Mouse (Mus musculus) 416B (cell line): ENCODE data around the gene Nhlrc4.
A peak's percentile ranks its signal among the peaks of the same experiment; 100 is the strongest.

Source experiments
- DNase-seq: peaks from one replicate; pipeline ENCODE4 v3.0.0; 2011; ENCODE audit warnings: low read depth

Nhlrc4 gene

GRCm38 (mm10) chr17:25944366-25945163 lies at the start of gene Nhlrc4, which contains the start of gene Pigq:
TSS of gene Nhlrc4 (minus strand) at chr17:25944961.
TSS of gene Pigq (minus strand) at chr17:25944936.
- DNase-seq = no peak

DNA sequence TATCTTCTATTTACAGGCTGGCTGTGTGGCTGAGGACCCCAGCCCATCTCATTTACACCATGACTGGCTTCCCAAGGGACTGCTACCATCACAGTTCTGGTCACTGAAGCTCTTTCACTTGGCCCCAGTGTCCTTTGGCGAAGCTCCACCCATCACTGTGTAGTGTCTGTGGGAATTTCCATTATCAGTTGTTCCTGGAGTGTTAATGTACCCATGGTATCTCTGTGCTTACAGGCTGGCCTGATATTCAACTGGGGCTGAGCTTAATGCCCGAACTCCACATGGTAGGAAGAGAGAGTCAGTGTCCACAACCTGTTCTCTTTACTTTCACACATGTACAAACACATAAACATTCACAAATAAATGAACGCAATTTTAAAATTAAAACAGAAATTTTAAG lies 48.7 kb upstream of the Nhlrc4 start:
- DNase-seq = no peak

- DNase-seq = no peak
These were observed 47.5 kb upstream of the Nhlrc4 start for GRCm38 (mm10) chr17:25992274-25992673.

- peak; percentile 63 for DNase-seq
These were observed 45.6 kb upstream of the Nhlrc4 start for GRCm38 (mm10) chr17:25990331-25990730.

GRCm38 (mm10) chr17:25985306-25986294 lies 40.8 kb upstream of the Nhlrc4 start, which contains the start of gene Capn15:
TSS of gene Capn15 (minus strand) at chr17:25985796.
- DNase-seq = peak; percentile 88

DNA sequence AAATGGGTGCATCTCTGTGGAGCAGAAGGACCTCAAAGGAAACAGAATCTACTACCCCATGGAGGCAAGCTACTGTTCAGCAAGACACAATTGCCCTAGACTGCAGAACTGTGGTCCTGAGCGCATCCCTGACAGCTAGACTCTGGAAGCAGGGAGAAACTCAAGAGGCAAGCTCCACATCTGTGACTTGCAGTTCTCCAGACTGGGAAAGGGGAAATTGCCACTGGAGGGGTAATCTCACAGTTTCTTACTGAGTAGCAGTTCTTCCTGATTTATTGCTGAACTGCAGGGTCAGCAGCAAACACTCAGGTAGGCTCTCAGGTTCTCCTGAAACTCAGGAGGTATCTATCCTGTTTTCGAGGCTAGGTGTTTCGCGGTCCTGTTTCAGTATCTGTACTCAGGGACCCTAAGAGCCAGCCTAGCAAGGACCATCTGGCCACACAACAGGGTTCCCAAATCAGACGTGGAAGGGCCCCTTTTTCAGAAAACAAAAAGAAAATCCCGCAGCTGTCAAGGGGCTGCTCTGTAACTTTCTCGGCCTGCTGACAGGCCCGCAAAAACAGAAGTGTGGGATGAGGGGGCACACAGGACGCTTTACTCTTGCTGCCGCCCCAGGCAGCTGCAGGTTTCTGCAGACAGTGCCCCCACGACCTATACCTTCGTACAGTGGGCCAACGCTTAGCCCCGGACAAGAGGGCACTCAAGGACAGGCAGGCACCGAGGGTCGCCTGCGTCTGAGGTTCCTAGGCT lies 40.0 kb upstream of the Nhlrc4 start:
- peak; percentile 30 for DNase-seq

GRCm38 (mm10) chr17:25984066-25984465 lies 39.3 kb upstream of the Nhlrc4 start:
- no peak for DNase-seq

- DNase-seq = no peak
These were observed 38.2 kb upstream of the Nhlrc4 start for GRCm38 (mm10) chr17:25982913-25983312.

- no peak for DNase-seq
These were observed 36.1 kb upstream of the Nhlrc4 start for GRCm38 (mm10) chr17:25980854-25981253.

GRCm38 (mm10) chr17:25979829-25980738 lies 35.3 kb upstream of the Nhlrc4 start:
- no peak for DNase-seq

DNA sequence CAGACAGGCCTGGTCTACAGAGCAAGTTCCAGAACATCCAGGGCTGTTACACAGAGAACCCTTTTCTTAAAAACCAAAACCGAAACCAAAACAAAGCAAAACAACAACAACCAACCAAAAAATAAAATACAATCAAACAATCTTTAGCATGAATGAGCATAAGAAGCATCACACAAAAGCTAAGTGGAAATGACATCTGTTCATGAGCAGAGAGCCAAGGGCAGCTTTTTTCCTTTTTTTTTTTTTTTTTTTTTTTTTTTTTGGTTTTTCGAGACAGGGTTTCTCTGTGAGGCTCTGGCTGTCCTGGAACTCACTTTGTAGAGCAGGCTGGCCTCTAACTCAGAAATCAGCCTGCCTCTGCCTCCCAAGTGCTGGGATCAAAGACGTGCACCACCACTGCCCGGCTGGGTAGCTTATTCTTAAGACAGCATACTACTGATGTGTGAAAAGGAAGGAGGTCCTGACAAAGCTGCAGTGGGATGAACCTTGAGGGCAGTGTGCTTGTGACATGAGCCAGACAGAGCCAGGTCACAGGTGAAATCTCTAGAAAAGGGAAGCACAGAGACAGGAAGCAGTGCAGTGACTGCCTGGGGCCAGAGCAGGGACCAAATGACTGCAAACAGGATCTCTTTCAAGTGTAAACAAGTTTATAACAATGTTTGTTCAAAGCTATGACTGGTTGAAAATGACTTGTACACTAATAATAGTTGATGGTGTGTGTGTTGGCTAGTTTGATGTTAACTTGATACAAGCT lies 26.4 kb upstream of the Nhlrc4 start:
- peak; percentile 26 for DNase-seq

DNA sequence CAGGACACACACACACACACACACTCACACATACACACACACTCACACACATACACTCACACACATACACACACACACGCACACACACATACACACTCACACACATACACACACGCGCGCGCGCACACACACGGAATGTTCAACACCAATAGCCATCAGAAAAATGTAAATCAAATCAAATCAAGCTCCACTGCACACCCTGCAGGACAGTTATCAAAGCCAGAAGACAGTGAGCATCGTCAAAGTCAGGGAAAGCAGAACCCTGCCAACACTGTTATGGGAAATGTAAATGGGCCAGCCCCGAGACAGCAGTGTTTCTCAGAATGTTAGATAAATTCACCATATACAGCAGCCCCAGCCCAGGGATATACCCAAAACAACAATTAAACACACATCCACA lies 25.7 kb upstream of the Nhlrc4 start:
- DNase-seq = peak; percentile 22

- DNase-seq = no peak
These were observed 23.4 kb upstream of the Nhlrc4 start for GRCm38 (mm10) chr17:25968176-25968575.

DNA sequence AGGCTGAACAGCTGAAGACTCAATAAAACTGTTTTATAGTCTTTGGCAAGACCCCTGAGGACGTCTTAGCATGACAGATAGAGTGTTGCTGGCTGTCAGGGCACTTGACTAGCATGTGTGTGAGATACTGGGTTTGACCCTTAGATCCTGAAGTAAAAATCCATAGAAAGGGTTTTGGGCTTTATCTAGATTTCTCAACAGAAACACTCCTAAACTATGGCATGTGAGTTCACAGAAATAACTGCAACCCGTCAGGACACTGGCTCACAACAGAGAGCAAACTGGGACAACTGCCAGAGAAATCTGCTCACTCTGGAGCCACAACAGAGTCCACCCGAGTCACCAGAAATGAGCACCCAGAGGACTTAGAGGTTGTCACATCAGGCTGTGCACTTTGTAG lies 22.9 kb upstream of the Nhlrc4 start:
- DNase-seq = no peak

GRCm38 (mm10) chr17:25964271-25964670 lies 19.5 kb upstream of the Nhlrc4 start:
- no peak for DNase-seq

DNA sequence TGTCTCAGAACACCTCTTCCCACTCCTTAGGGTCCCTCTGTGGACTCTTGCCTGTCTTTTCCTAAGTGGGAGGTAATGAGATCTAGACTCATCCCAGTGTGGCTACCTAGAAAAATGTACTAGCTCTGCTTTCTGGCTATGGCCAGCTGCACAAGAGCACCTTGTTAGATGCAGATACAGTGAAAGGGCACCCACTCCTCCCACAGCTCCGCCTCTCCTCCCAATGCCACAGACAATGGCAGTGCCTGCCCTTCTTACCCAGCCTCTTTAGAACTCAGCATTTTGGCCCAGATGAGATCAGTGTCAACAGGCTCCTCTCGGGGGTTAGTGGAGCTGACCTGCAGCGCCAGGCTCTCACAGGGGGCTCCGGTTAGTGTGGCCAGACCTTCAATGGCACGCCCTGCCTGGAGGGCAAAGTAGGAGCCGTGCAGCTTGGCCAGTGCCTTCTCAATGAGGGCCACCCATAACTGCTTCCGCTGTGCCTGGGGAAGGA lies 17.7 kb upstream of the Nhlrc4 start:
- no peak for DNase-seq

GRCm38 (mm10) chr17:25961566-25961965 lies 16.8 kb upstream of the Nhlrc4 start:
- peak; percentile 25 for DNase-seq

DNA sequence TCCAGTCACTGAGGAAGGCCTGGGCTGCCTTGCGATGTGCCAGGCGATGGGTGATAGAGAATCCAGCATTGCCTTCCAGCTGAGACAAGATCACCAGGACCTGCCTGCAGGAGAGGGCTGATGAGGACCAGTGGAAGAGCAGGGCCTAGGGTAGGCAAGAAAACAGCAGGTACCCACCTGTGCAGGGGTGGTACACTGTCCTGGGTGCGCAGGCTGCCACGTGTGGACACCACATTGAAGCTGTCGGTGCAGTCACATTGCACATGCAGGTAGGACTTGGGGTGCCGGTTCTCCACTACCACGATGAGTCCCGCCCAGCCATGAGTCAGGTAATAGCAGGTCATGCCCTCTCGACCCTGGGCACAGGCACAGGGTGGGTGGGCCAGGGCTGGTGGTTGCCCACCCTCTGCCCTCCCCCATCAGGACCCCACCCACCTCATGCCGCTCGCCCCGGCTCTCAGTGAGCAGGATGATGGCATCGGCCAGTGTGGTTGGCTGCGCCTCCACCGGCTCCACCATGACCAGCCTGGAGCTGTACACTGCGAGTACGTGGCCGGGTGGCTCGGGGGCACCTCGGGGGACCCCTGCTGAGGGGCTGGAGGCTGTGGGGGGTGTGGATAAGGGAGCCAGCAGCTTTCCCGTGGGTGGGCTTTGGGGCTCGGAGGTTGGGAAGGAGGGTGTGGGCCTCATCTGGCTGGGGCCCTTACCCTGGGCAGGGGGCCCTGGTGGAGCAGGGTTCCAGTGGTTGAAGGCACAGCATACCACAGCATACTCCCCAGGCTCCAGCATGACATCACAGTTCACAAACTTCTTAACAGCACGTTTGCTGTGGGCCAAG lies 15.1 kb upstream of the Nhlrc4 start:
- no peak for DNase-seq
